Mouse (Mus musculus): ENCODE measurements around the gene Sgpp2.

Gene Sgpp2

GRCm38 (mm10) chr1:78338212-78338611 lies 28.1 kb downstream of the Sgpp2 start:
- no peak for DNase-seq (ENCODE audit: low spot score in 2 of 2)

- DNase-seq (ENCODE audit: low spot score in 2 of 2): no peak
Measured at GRCm38 (mm10) chr1:78339941-78340340, 29.8 kb downstream of the Sgpp2 start.

- no peak for DNase-seq (ENCODE audit: low spot score in 2 of 2)
Measured at GRCm38 (mm10) chr1:78340584-78340983, 30.4 kb downstream of the Sgpp2 start.

- no peak for DNase-seq (ENCODE audit: low spot score in 2 of 2)
Measured at GRCm38 (mm10) chr1:78347317-78347806, 37.2 kb downstream of the Sgpp2 start.

GRCm38 (mm10) chr1:78349219-78349618 lies 39.1 kb downstream of the Sgpp2 start:
- DNase-seq (ENCODE audit: low spot score in 2 of 2): no peak

GRCm38 (mm10) chr1:78353254-78353653 lies 43.1 kb downstream of the Sgpp2 start:
- no peak for DNase-seq (ENCODE audit: low spot score in 2 of 2)

- no peak for DNase-seq (ENCODE audit: low spot score in 2 of 2)
Measured at GRCm38 (mm10) chr1:78355123-78355522, 45.0 kb downstream of the Sgpp2 start.

- DNase-seq (ENCODE audit: low spot score in 2 of 2): no peak
Measured at GRCm38 (mm10) chr1:78357415-78357814, 47.3 kb downstream of the Sgpp2 start.

GRCm38 (mm10) chr1:78357868-78358267 lies 47.7 kb downstream of the Sgpp2 start:
- DNase-seq (ENCODE audit: low spot score in 2 of 2): no peak

GRCm38 (mm10) chr1:78363965-78364889 lies 54.1 kb downstream of the Sgpp2 start:
- no peak for DNase-seq (ENCODE audit: low spot score in 2 of 2)

- no peak for DNase-seq (ENCODE audit: low spot score in 2 of 2)
Measured at GRCm38 (mm10) chr1:78367806-78368205, 57.7 kb downstream of the Sgpp2 start.

- no peak for DNase-seq (ENCODE audit: low spot score in 2 of 2)
Measured at GRCm38 (mm10) chr1:78370121-78370520, 60.0 kb downstream of the Sgpp2 start.

- peak; percentile 40 to 78 for DNase-seq (ENCODE audit: low spot score in 2 of 2)
Measured at GRCm38 (mm10) chr1:78371569-78372236, 61.6 kb downstream of the Sgpp2 start.

GRCm38 (mm10) chr1:78372316-78372715 lies 62.2 kb downstream of the Sgpp2 start:
- DNase-seq (ENCODE audit: low spot score in 2 of 2): no peak

- no peak for DNase-seq (ENCODE audit: low spot score in 2 of 2)
Measured at GRCm38 (mm10) chr1:78373836-78374235, 63.7 kb downstream of the Sgpp2 start.

GRCm38 (mm10) chr1:78375058-78375457 lies 64.9 kb downstream of the Sgpp2 start:
- DNase-seq (ENCODE audit: low spot score in 2 of 2): no peak

GRCm38 (mm10) chr1:78380950-78381349 lies 70.8 kb downstream of the Sgpp2 start:
- DNase-seq (ENCODE audit: low spot score in 2 of 2): no peak

GRCm38 (mm10) chr1:78387854-78388253 lies 77.7 kb downstream of the Sgpp2 start:
- DNase-seq (ENCODE audit: low spot score in 2 of 2): no peak

GRCm38 (mm10) chr1:78388848-78389247 lies 78.7 kb downstream of the Sgpp2 start:
- DNase-seq (ENCODE audit: low spot score in 2 of 2): no peak

GRCm38 (mm10) chr1:78395191-78395735 lies 85.1 kb downstream of the Sgpp2 start:
- no peak for DNase-seq (ENCODE audit: low spot score in 2 of 2)

- DNase-seq (ENCODE audit: low spot score in 2 of 2): no peak
Measured at GRCm38 (mm10) chr1:78395737-78396136, 85.6 kb downstream of the Sgpp2 start.

- no peak for DNase-seq (ENCODE audit: low spot score in 2 of 2)
Measured at GRCm38 (mm10) chr1:78396320-78396913, 86.3 kb downstream of the Sgpp2 start.
